Mouse (Mus musculus) bone marrow, adult 2 months (tissue): ENCODE results near the gene Wdr17.

Source experiments
- CTCF ChIP-seq: fragments of 200-500 bp; IDR thresholded peaks from 2 replicates; pipeline ENCODE4 v1.5.1; 2011; ENCODE audit warnings: low read length, control low read depth; ENCODE audit not compliant: control insufficient read depth, insufficient read depth
- POLR2A ChIP-seq: fragments of 200-500 bp; IDR thresholded peaks from 2 replicates; pipeline ENCODE4 v1.6.1; 2011; ENCODE audit warnings: low read depth, mild to moderate bottlenecking, control low read depth, low read length, borderline replicate concordance; ENCODE audit not compliant: control insufficient read depth

GRCm38 (mm10) chr8:54736660-54737312 lies 150.2 kb downstream of the Wdr17 start:
- no peak for TF ChIP-seq CTCF
- no peak for TF ChIP-seq POLR2A
